Mouse (Mus musculus): ENCODE measurements around the gene Nos3.

DNA sequence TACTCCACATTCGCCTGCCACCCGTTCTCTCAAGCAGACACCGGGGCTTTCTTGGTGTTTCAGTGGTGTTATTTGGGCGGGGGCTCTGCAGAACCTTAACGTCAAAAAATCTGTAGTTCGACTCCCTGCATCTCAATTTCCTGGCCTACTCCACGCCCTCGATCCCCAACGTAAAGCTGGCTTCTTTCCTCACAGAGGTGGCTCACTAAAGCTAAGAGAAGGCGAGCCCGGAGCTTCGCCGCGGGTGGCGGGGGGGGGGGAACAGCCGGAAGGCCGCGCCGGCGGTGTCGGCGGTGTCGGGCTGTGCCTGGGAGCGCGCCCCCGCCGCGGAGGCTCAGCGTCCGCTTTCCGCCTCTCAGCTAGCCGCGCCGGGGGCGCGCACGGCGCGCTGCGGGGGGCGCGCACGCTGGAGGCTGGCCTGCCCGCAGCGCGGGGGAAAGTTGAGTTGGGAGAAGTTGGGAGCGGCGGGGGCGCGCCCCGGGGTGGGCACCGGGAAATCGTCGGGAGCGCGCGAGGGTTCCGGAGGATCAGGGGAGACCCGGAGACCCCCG lies 60.3 kb downstream of the Nos3 start:
- TF ChIP-seq CTCF (conservative IDR thresholded peaks at IDR 0.05; ENCODE audit: insufficient read depth, insufficient read length, low read depth, low read length) (no peak), POLR2A (IDR thresholded peaks at IDR 0.05; ENCODE audit: low read depth, low read length) (no peak)
